Mouse (Mus musculus) limb, embryonic 14.5 days (tissue): Measurements from ENCODE around the gene Acadl. TPM values are rescaled to one million over a fixed set of nuclear protein-coding genes. Genes with fewer than 3 reads are reported as not detected.
A peak's percentile ranks its signal among the peaks of the same experiment; 100 is the strongest.

Experiments
- ATAC-seq: fragments of 200-750 bp; cut with Nextera tagmentation; 2 replicates; pipeline ENCODE4 v1.8.0; 2017; ENCODE audit warnings: low read depth, moderate number of reproducible peaks, moderate TSS enrichment; ENCODE audit not compliant: low FRiP score
- DNase-seq: peaks from one replicate; pipeline ENCODE4 v3.0.0-alpha.2; 2015; ENCODE audit warnings: low spot score
- H3K27ac ChIP-seq: fragments of 300-500 bp; sonication (generic); replicated peaks from 2 replicates; pipeline ENCODE4 v1.5.1; 2014; ENCODE audit warnings: low read depth, mild to moderate bottlenecking, low read length, moderate library complexity, mixed read lengths
- H3K27me3 ChIP-seq: fragments of 300-500 bp; sonication (generic); 2 replicates; pipeline ENCODE4 v1.6.1; 2014; ENCODE audit warnings: low read length, mixed read lengths; ENCODE audit not compliant: control insufficient read depth, insufficient read depth
- H3K36me3 ChIP-seq: fragments of 300-500 bp; sonication (generic); 2 replicates; pipeline ENCODE4 v1.6.1; 2014; ENCODE audit warnings: mild to moderate bottlenecking, low read length, moderate library complexity, mixed read lengths; ENCODE audit not compliant: control insufficient read depth, insufficient read depth
- H3K4me1 ChIP-seq: fragments of 300-500 bp; sonication (generic); 2 replicates; pipeline ENCODE4 v1.6.1; 2014; ENCODE audit warnings: antibody characterized with exemption, low read length, mixed read lengths; ENCODE audit not compliant: control insufficient read depth, insufficient read depth
- H3K4me2 ChIP-seq: fragments of 300-500 bp; sonication (generic); replicated peaks from 2 replicates; pipeline ENCODE4 v1.6.1; 2014; ENCODE audit warnings: low read depth, mild to moderate bottlenecking, low read length, moderate library complexity; ENCODE audit not compliant: severe bottlenecking
- H3K4me3 ChIP-seq: fragments of 300-500 bp; sonication (generic); replicated peaks from 2 replicates; pipeline ENCODE4 v1.5.1; 2014; ENCODE audit warnings: low read length
- H3K9ac ChIP-seq: fragments of 300-500 bp; sonication (generic); 2 replicates; pipeline ENCODE4 v1.6.1; 2014; ENCODE audit warnings: mild to moderate bottlenecking, low read depth, low read length, moderate library complexity; ENCODE audit not compliant: severe bottlenecking
- H3K9me3 ChIP-seq: fragments of 300-500 bp; sonication (generic); 2 replicates; pipeline ENCODE4 v1.6.1; 2016; ENCODE audit warnings: low read length; ENCODE audit not compliant: control insufficient read depth
- POLR2A ChIP-seq: fragments of 200-500 bp; IDR thresholded peaks from 2 replicates; pipeline ENCODE4 v1.8.0; 2012; ENCODE audit warnings: inconsistent platforms, mild to moderate bottlenecking, moderate library complexity, borderline replicate concordance; ENCODE audit not compliant: insufficient read depth, insufficient read length; ENCODE audit errors: extremely low read depth
- WGBS: fragments of 180-500 bp; shearing (Covaris S2); extraction: QIAGEN DNeasy Blood & Tissue Kit; methylation state at CpG from one replicate; pipeline ENCODE4 v1.1.7; 2014; 5-methylcytosine and 5-hydroxymethylcytosine counted together
- polyA plus RNA-seq, 2 experiments: library from polyadenylated mRNA; depleted of rRNA in 1 of 2; stranded (reverse) in 1 of 2; unstranded in 1 of 2; fragments of >200 nt; fragmentation: Nextera tagmentation in 1 of 2; extraction: Ambion mirVana in 1 of 2; gene quantifications; 2 replicates each; pipeline versions ENCODE4 v1.2.1 to v1.2.3; 2012 to 2014

Acadl gene
- polyA plus RNA-seq, 2 experiments, result 32.4 to 86.0 TPM

DNA sequence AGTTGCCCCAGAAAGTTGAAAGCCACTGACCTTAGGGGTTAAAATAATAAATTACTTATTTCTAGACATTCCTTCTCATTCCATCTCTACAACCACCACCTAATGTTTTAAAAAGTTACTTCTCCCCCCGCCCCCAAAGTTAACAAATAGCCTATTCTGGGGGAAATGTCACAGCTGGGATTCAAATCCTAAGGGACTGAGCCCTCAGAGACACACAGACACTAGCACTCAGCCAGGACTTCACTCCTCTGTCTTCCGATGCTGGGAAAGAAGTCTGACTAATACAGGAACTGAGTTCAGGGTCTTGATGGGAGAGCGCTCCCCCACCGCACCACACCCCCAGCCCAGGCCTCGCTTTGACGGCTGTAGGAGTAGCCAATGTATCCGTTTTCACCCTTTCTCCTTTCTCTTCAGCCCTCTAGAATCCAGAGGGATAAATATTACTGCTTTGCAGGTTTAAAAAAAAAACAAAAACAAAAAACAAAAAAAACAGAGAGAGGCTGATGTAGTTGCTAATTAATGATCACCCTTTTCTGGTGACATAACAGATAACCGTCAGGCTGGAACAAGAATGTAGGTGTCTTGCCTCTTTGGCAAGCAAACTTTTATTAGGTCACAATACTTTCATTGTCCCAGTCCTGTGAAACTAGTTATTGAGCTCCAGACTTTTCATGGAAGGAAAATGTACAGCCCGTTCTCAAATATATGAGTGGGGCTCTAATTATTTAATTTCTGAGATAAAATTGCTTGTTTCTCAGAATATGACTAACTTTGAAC lies 31.1 kb downstream of the Acadl start:
- no peak overlapping the region for H3K4me3 ChIP-seq
- no peaks in the 10 kb centered on the region for H3K27me3 ChIP-seq
- ATAC-seq (no peak), DNase-seq (no peak)
- no peak overlapping the region for H3K9ac ChIP-seq
- H3K9me3 ChIP-seq, result no peaks in the 10 kb centered on the region
- H3K4me2 ChIP-seq, result no peak overlapping the region
- peaks cover 11% of the 10 kb centered on the region for H3K4me1 ChIP-seq
- TF ChIP-seq POLR2A, result no peak
- H3K27ac ChIP-seq, result no peak overlapping the region
- peaks cover 8% of the 10 kb centered on the region; the same call in 1 of the 2 replicates for H3K36me3 ChIP-seq
- 70% methylated on average over 9 of the region's 9 CpGs for WGBS

GRCm38 (mm10) chr1:66829400-66830080 lies 33.5 kb downstream of the Acadl start:
- DNase-seq, result no peak
- H3K27ac ChIP-seq, result no peak overlapping the region
- no peak overlapping the region for H3K9ac ChIP-seq
- H3K27me3 ChIP-seq, result no peaks in the 10 kb centered on the region
- no peak for TF ChIP-seq POLR2A
- no peak overlapping the region for H3K4me2 ChIP-seq
- 88% methylated on average over 9 of the region's 9 CpGs for WGBS
- no peaks in the 10 kb centered on the region for H3K9me3 ChIP-seq
- no peak for ATAC-seq
- H3K36me3 ChIP-seq, result no peaks in the 10 kb centered on the region; the same call in 1 of the 2 replicates
- H3K4me1 ChIP-seq, result peaks cover 9% of the 10 kb centered on the region
- no peak overlapping the region for H3K4me3 ChIP-seq

DNA sequence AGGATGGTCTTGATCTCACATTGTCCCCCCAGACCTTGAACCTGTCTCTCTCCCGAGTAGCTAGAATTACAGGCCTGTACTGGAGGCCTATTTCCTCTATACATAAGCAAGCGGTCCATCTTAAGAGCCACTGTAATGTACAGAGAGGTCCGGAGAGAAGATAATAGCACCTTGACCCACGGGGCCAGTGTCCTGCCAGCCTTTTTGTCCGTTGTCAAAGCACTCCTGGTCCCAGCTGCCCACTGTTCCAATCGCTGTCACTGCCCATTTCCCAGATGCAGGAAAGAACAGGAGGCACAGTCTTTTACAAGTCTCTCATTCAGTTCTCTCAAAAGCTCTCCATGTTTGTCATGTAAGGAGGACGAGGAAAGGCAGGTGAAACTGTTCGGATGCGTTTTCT lies 41.1 kb downstream of the Acadl start:
- ATAC-seq, result no peak
- H3K9me3 ChIP-seq, result no peaks in the 10 kb centered on the region
- WGBS, result 80% methylated on average over 9 of the region's 9 CpGs

DNA sequence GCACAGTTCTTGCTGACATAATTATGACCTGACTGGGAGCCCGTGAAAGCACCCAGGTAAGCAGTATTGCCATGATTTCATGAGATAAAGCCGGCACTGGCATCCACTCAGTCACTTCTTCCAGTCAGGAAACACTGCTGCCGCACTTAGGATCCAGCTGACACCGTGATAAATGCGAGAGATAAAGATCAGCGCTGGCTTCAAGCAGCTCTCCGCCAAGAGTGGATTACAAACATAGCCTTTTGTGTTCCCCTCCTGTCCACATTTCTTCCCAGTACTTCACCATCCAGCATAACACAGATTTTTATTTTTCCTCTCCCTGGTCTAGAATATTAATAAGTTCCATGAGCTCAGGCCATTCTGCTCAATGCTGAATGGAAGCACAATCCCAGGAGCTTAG lies 42.8 kb downstream of the Acadl start:
- no peaks in the 10 kb centered on the region for H3K9me3 ChIP-seq
- no peak overlapping the region for H3K4me3 ChIP-seq
- no peaks in the 10 kb centered on the region for H3K4me1 ChIP-seq
- H3K27ac ChIP-seq, result no peak overlapping the region
- no peaks in the 10 kb centered on the region for H3K36me3 ChIP-seq
- H3K27me3 ChIP-seq, result no peaks in the 10 kb centered on the region
- WGBS, result 16% methylated on average over 7 of the region's 7 CpGs
- no peak overlapping the region for H3K9ac ChIP-seq
- no peak overlapping the region for H3K4me2 ChIP-seq
- no peak for DNase-seq
- no peak for TF ChIP-seq POLR2A
- no peak for ATAC-seq

More for the DNA sequence above, 41.1 kb downstream of the Acadl start:
- no peaks in the 10 kb centered on the region for H3K36me3 ChIP-seq
- no peak overlapping the region for H3K4me3 ChIP-seq
- no peaks in the 10 kb centered on the region for H3K4me1 ChIP-seq
- no peak overlapping the region for H3K4me2 ChIP-seq
- no peaks in the 10 kb centered on the region for H3K27me3 ChIP-seq
- no peak overlapping the region for H3K27ac ChIP-seq
- TF ChIP-seq POLR2A, result no peak
- no peak overlapping the region for H3K9ac ChIP-seq
- DNase-seq, result no peak

- Histone ChIP-seq H3K4me1 (peaks cover 4% of the 10 kb centered on the region), H3K4me2 (peak overlapping the region; percentile 60), H3K27ac (peak overlapping the region; percentile 63; the same call in 1 of the 2 replicates), H3K9me3 (no peaks in the 10 kb centered on the region), H3K36me3 (no peaks in the 10 kb centered on the region), H3K4me3 (peak overlapping the region; percentile 80), H3K9ac (peak overlapping the region; percentile 93), H3K27me3 (no peaks in the 10 kb centered on the region)
- no peak for TF ChIP-seq POLR2A
- DNase-seq, result no peak
- ATAC-seq, result peak; percentile 29
- WGBS, result under 1% methylated on average over 20 of the region's 20 CpGs
Measured at GRCm38 (mm10) chr1:66817865-66818315, 45.2 kb downstream of the Acadl start.
